Mouse (Mus musculus) embryonic facial prominence, embryonic 15.5 days (tissue): ENCODE results near the gene Fnip2. TPM values are rescaled to one million over a fixed set of nuclear protein-coding genes. Genes with fewer than 3 reads are reported as not detected.

Source experiments
- ATAC-seq: fragments of 200-750 bp; cut with Nextera tagmentation; 2 replicates; pipeline ENCODE4 v1.8.0; 2017; ENCODE audit warnings: low read depth, moderate TSS enrichment; ENCODE audit not compliant: insufficient number of reproducible peaks, low FRiP score, low TSS enrichment
- H3K27ac ChIP-seq: fragments of 300-500 bp; sonication (generic); replicated peaks from 2 replicates; pipeline ENCODE4 v1.5.1; 2015; ENCODE audit warnings: mild to moderate bottlenecking, inconsistent platforms
- H3K27me3 ChIP-seq: fragments of 300-500 bp; sonication (generic); 2 replicates; pipeline ENCODE4 v1.6.1; 2015; ENCODE audit warnings: inconsistent platforms
- H3K36me3 ChIP-seq: fragments of 300-500 bp; sonication (generic); 2 replicates; pipeline ENCODE4 v1.6.1; 2015; ENCODE audit warnings: mild to moderate bottlenecking, inconsistent platforms
- H3K4me1 ChIP-seq: fragments of 300-500 bp; sonication (generic); 2 replicates; pipeline ENCODE4 v1.6.1; 2015; ENCODE audit warnings: inconsistent platforms
- H3K4me2 ChIP-seq: fragments of 300-500 bp; sonication (generic); replicated peaks from 2 replicates; pipeline ENCODE4 v1.6.1; 2015; ENCODE audit warnings: mild to moderate bottlenecking, inconsistent platforms
- H3K4me3 ChIP-seq: fragments of 300-500 bp; sonication (generic); replicated peaks from 2 replicates; pipeline ENCODE4 v1.5.1; 2015; ENCODE audit warnings: mild to moderate bottlenecking, inconsistent platforms
- H3K9ac ChIP-seq: fragments of 300-500 bp; sonication (generic); 2 replicates; pipeline ENCODE4 v1.6.1; 2015; ENCODE audit warnings: inconsistent platforms
- H3K9me3 ChIP-seq: fragments of 300-500 bp; sonication (generic); replicated peaks from 2 replicates; pipeline ENCODE4 v1.6.1; 2016; ENCODE audit warnings: inconsistent platforms
- WGBS: fragments of 180-500 bp; shearing (Covaris S2); methylation state at CpG from one replicate; pipeline ENCODE4 v1.1.7; 2015; 5-methylcytosine and 5-hydroxymethylcytosine counted together
- polyA plus RNA-seq: library from polyadenylated mRNA; unstranded; fragments of >200 nt; fragmentation: Nextera tagmentation; extraction: Ambion mirVana; gene quantifications from 2 replicates; pipeline ENCODE4 v1.2.1, GENCODE M21; 2015

Fnip2 gene
- polyA plus RNA-seq, 1 experiment from 2014 or later, result 3.5 TPM

DNA sequence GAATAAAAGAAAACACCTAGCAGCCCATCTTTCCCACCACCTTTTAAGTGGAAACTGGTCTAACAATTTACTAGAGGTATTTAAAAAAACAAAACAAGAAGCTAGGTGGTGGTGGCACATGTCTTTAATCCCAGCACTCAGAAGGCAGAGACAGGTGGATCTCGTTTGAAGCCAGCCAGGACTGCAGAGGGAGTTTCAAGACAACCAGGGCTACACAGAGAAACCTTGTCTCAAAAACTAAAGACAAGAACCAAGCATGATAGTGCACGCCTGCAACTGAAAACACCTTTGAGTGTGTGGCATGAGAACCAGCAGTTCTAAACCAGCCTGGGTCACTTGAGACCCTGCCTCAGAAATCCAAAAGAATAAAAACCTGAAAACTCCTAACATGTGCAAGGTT, 4.1 kb downstream of the Fnip2 start:
- Histone ChIP-seq H3K27me3 (no peaks in the 10 kb centered on the region), H3K4me3 (no peak overlapping the region), H3K9me3 (no peaks in the 10 kb centered on the region), H3K4me2 (no peak overlapping the region), H3K4me1 (peaks cover 11% of the 10 kb centered on the region), H3K27ac (no peak overlapping the region), H3K36me3 (no peaks in the 10 kb centered on the region), H3K9ac (no peak overlapping the region)
- ATAC-seq, result no peak
- 65% methylated on average over 2 of the region's 2 CpGs for WGBS

DNA sequence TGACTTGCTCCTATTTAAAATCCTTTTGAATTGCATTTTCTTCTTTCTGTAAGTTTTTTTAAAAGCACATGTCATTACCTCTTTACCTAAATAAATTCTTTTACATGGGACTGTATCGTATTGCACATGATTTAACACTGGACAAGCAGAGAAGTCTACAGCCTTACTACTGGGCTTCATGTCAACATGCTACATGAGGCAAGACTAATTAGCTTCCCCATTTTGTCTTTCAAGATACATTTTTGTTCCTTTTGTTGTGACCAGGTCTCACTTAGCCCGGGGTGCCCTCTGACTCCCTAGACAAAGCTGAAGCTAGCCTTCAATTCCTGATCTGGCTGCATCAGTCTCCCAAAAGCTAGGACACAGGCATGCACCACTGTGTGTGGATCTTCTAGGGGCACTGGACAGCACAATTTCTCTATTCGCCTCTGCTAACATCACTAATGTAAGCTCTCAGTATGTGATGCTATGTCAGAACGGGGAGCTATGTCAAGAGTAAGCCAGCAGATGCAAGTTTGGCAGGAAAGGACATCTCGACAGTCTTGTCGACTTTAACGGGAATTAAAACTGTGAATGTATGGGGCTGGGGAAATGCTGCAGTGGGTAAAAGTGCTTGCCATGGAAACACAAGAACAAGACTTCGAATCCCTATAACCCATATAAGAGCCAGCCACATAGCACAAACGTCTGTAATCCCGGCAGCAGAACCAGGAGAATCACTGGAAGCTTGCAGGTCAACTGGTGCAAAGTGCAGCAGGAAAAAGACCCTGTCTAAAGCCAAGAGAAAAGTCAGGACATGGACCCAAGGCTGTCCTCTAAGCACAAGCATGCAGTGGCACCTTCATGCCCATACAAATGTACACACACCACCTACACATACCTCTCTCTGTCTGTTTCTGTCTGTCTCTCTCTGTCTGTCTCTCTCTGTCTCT, 5.5 kb downstream of the Fnip2 start:
- Histone ChIP-seq H3K9ac (no peak overlapping the region), H3K27me3 (no peaks in the 10 kb centered on the region), H3K4me2 (no peak overlapping the region), H3K4me1 (peaks cover 7% of the 10 kb centered on the region), H3K27ac (no peak overlapping the region), H3K9me3 (no peaks in the 10 kb centered on the region), H3K36me3 (no peaks in the 10 kb centered on the region), H3K4me3 (no peak overlapping the region)
- 87% methylated on average over 10 of the region's 10 CpGs for WGBS
- no peak for ATAC-seq

DNA sequence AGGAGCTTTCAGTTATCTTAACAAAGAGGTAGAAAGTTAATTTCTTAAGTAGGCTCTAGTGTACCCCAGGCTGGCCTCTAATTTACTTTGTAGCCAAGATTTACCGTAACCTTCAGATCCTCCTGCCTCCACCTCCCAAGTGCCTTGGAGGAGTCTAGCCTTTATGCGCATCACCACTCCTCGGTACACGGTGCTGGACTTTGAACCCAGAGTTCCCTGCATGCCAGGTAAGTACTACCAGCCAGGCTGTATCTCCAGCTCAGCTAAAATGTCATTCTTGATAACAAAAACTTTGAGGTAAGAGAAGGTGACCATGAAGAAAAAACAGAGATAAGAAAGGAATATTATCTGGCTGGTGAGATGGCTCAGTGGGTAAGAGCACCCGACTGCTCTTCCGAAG, 7.0 kb downstream of the Fnip2 start:
- no peaks in the 10 kb centered on the region; the same call in 1 of the 2 replicates for H3K4me1 ChIP-seq
- H3K9ac ChIP-seq, result no peak overlapping the region
- no peak overlapping the region for H3K4me3 ChIP-seq
- no peak overlapping the region for H3K27ac ChIP-seq
- ATAC-seq, result no peak
- no peaks in the 10 kb centered on the region for H3K36me3 ChIP-seq
- no peak overlapping the region for H3K4me2 ChIP-seq
- WGBS, result 95% methylated on average over 6 of the region's 6 CpGs
- H3K27me3 ChIP-seq, result no peaks in the 10 kb centered on the region
- H3K9me3 ChIP-seq, result no peaks in the 10 kb centered on the region

DNA sequence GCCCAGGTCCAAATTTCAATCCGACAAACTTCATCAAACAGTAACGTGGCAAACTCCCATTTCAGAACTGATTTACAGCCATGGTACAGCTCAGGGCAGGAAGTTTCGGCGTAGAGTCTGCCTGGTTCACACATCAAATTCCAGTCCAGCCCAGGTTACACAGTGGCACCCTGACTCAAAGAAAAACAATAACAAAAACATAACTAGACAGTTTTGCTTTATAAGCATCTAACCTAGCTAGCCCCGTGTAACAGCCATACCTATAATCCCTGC, 7.9 kb downstream of the Fnip2 start:
- no peak overlapping the region for H3K4me3 ChIP-seq
- H3K27ac ChIP-seq, result peak overlapping the region; percentile 56; the same call in 1 of the 2 replicates
- ATAC-seq, result no peak
- 74% methylated on average over 5 of the region's 5 CpGs for WGBS
- H3K27me3 ChIP-seq, result no peaks in the 10 kb centered on the region
- no peaks in the 10 kb centered on the region for H3K36me3 ChIP-seq
- H3K9ac ChIP-seq, result no peak overlapping the region
- no peaks in the 10 kb centered on the region for H3K9me3 ChIP-seq
- no peaks in the 10 kb centered on the region; the same call in 1 of the 2 replicates for H3K4me1 ChIP-seq
- H3K4me2 ChIP-seq, result no peak overlapping the region

DNA sequence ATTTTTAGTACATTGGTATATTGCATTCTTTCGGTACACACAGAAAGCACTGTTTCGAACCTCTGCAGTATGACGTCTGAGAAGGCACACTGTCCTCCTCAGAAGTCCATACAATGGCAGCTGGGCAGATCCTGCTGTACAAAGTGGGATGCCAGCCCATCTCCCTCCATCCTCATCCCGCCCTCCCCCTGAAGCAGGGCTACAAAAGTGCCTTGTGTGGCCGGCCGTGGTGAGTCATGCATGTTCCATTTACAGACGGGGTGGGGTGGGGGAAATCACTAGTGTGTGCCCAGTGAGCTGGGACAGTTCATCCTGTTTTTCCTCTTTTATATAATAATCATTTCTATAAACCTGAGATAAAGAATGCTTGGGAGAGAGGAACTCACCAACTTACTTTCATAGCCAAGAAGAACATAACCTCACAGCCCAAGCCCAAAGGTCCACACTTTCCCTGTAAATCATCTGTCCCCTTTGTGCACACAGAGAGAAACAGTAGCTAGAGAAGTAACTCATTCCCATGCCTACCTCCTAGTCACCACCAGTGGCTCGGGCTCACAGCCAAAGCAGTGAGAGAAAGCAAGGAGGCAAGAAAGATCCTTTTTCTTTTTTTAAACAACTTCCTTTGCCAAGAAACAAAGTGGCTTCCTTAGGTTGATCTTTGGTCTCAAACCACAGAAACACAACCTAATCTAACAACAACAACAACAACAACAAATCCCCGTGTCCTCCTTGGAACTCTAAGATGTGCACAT, 8.4 kb downstream of the Fnip2 start:
- H3K9me3 ChIP-seq, result no peaks in the 10 kb centered on the region
- H3K4me2 ChIP-seq, result no peak overlapping the region
- 74% methylated on average over 9 of the region's 9 CpGs for WGBS
- peak overlapping the region; percentile 56; the same call in 1 of the 2 replicates for H3K27ac ChIP-seq
- ATAC-seq, result peak; percentile 65; the same call in 1 of the 2 replicates
- H3K9ac ChIP-seq, result no peak overlapping the region
- H3K27me3 ChIP-seq, result no peaks in the 10 kb centered on the region
- H3K4me1 ChIP-seq, result no peaks in the 10 kb centered on the region; the same call in 1 of the 2 replicates
- no peaks in the 10 kb centered on the region for H3K36me3 ChIP-seq
- H3K4me3 ChIP-seq, result no peak overlapping the region

DNA sequence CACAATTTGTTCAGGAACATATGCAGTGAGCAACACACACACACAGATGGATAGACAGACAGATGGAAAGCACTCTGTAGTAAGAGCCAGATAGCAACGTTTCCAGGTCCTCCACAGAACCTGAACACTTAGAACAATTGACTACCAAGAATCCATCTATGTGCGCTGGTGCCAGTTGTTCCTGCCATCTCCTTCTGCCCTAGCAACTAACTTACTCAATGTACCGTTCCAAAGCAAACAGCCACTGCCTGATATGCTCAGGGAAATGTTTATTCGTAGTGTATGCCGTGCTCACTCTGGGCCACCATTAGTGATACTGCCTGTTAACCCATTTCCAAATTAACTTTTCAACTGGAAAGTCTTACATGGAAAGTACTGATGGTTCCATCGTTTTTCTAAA, 12.5 kb downstream of the Fnip2 start:
- Histone ChIP-seq H3K9me3 (no peaks in the 10 kb centered on the region), H3K27me3 (no peaks in the 10 kb centered on the region), H3K4me2 (no peak overlapping the region), H3K9ac (no peak overlapping the region), H3K4me3 (no peak overlapping the region), H3K27ac (no peak overlapping the region), H3K36me3 (no peaks in the 10 kb centered on the region), H3K4me1 (no peaks in the 10 kb centered on the region; the same call in 1 of the 2 replicates)
- WGBS, result 85% methylated on average over 6 of the region's 6 CpGs
- no peak for ATAC-seq

DNA sequence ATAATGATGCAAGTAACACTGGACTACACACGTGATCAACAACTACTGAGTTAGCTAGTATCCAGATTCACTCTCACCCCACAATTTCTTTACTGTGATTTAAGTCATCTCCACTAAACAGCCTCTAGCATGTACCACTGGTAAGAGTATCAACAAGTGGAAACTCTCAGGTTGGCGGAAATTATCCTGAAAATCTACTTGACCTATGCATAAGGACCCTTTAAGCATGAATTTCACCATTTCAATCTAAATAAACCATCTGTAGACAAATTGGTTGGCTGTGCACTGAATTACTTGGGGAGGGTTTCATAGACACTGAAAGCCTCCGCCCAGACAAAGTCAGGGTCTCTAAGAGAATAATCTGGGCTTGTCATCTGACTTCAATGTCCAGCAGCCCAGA, 13.8 kb downstream of the Fnip2 start:
- Histone ChIP-seq H3K9ac (no peak overlapping the region), H3K9me3 (no peaks in the 10 kb centered on the region), H3K4me1 (no peaks in the 10 kb centered on the region), H3K27me3 (no peaks in the 10 kb centered on the region), H3K36me3 (no peaks in the 10 kb centered on the region), H3K4me3 (no peak overlapping the region), H3K4me2 (no peak overlapping the region), H3K27ac (no peak overlapping the region)
- WGBS, result 92% methylated on average over 3 of the region's 3 CpGs
- no peak for ATAC-seq

DNA sequence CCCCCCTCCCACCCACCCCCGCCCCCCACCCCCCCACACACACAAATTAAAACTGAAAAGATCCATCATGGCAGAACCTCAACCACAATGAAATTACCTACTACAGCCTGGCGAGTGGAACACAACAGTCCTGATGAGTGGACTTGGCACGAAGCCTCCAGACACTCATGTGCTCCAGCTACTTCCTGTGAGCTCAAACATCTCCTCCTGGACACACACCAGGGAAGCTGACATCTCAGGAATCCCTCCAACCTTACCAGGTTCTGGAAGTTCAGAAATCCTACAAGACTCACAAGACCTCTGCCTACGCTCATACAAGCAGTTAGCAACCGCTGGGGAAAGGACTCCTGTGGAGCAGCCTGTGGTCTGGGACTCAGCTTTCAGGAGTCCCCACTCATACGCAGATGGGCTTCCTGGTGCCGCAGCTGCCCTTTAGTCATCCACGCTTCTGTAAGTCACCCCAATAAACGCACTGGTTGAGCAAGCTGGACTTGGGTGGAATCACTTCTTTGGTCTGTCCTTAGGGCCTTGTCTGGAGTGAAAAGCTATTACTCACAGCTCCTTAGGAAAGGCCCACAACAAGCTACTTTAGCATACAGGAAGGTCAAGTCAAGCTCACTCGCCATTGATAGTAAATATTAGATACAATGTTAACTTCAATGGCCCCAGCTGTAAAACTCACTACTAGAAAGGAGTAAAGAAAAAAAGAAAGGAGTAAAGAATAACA, 15.6 kb downstream of the Fnip2 start:
- no peak for ATAC-seq
- 83% methylated on average over 9 of the region's 10 CpGs for WGBS

DNA sequence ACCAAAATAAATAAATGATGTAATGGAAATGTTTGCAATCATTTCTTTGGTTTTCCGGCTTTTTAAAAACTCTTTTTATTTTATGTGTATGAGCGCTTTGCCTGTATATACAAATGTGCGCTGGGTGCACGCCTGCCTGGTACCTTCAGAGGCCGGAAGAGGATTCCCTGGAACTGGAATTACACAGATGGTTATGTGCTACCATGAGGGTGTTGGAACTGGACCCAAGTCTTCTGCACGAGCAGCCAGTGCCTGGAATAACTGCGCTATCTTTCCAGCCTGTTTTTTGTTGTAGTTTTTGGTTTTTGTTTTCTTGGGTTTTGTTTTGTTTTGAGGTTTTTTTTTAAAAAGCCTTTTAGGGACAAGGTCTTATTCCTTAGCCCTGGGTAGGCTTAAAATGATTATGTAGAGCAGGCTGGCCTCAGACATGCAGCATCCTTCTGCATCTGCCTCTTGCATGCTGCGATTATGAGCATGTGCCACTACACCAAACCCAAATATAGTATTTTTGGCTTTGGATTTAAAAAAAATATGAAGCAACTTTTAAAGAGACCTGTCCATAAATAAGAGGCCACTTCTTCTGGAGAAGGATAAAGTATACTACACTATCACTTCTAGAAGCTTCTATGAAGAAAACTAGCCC, 17.7 kb downstream of the Fnip2 start:
- Histone ChIP-seq H3K4me1 (no peaks in the 10 kb centered on the region), H3K36me3 (no peaks in the 10 kb centered on the region), H3K4me2 (no peak overlapping the region), H3K9me3 (no peaks in the 10 kb centered on the region), H3K9ac (no peak overlapping the region), H3K27ac (no peak overlapping the region), H3K4me3 (no peak overlapping the region), H3K27me3 (no peaks in the 10 kb centered on the region)
- ATAC-seq, result no peak
- WGBS, result 91% methylated on average over 8 of the region's 8 CpGs

More for the DNA sequence above, 15.6 kb downstream of the Fnip2 start:
- Histone ChIP-seq H3K4me1 (no peaks in the 10 kb centered on the region), H3K4me2 (no peak overlapping the region), H3K36me3 (no peaks in the 10 kb centered on the region), H3K9ac (no peak overlapping the region), H3K27me3 (no peaks in the 10 kb centered on the region), H3K9me3 (no peaks in the 10 kb centered on the region), H3K27ac (no peak overlapping the region), H3K4me3 (no peak overlapping the region)

DNA sequence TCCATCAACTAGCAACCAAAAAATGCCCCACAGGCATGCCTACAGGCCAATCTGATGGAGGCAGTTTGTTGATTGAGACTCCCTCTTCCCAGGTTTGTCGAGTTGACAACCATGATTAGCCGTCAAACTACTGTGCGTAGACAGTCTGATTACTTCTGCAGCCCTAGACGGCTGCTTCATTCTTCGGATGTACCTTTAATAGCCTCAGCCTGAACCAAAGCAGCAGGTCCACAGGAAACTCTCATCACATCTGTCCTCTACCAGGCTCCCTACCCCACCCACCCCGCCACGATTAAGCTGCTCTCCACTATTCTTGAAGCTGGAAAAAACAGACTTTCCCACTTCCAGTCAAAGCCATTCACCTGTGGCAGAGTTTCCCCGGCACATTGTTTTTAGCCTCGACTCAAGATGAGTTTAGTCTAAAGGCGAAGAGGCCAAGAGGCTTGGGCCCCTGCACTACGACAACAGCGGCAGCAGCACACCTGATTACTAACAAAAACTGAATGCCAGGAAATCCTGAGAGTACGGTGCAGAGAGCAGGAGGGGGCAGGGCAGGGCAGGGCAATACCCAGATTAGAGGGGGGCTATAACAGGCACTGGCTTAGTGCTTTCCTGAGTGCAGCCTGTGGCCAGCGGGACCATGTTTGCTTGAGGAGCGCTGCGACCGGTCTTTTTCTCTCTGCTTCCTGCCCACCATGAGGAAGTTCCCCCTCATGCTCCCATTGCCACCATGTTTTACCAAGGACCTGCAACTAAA, 18.7 kb downstream of the Fnip2 start:
- no peak overlapping the region for H3K9ac ChIP-seq
- H3K36me3 ChIP-seq, result 0 out of 2 replicates have a peak, but pooled peaks cover 4% of the 10 kb centered on the region
- no peaks in the 10 kb centered on the region for H3K9me3 ChIP-seq
- H3K4me2 ChIP-seq, result no peak overlapping the region
- WGBS, result 74% methylated on average over 17 of the region's 17 CpGs
- H3K27ac ChIP-seq, result no peak overlapping the region
- H3K27me3 ChIP-seq, result no peaks in the 10 kb centered on the region
- no peak for ATAC-seq
- H3K4me3 ChIP-seq, result no peak overlapping the region
- no peaks in the 10 kb centered on the region for H3K4me1 ChIP-seq
